Mouse (Mus musculus) hindbrain, embryonic 12.5 days (tissue): Measurements from ENCODE around the gene Cd151. TPM values are rescaled to one million over a fixed set of nuclear protein-coding genes. Genes with fewer than 3 reads are reported as not detected.

Source experiments
- polyA plus RNA-seq: library from polyadenylated mRNA; unstranded; fragments of >200 nt; fragmentation: Nextera tagmentation; extraction: Ambion mirVana; gene quantifications from 2 replicates; pipeline ENCODE4 v1.2.1, GENCODE M21; 2016

The Cd151 gene
- polyA plus RNA-seq, 1 experiment from 2014 or later = 14.4 TPM

Other genes with a start within 250 kb of the Cd151 start
- 95.5 and 99.3 TPM in 2 replicates for gene Phrf1, start 238.6 kb upstream of the Cd151 start, polyA plus RNA-seq
- gene Irf7, start 200.9 kb upstream of the Cd151 start, polyA plus RNA-seq = 1.1 and 1.5 TPM in 2 replicates
- not detected in 2 replicates for gene Cdhr5, start 190.6 kb upstream of the Cd151 start, polyA plus RNA-seq
- 2.4 and 2.7 TPM in 2 replicates for gene Sct, start 188.3 kb upstream of the Cd151 start, polyA plus RNA-seq
- 0.81 and 0.86 TPM in 2 replicates for gene Drd4, start 175.4 kb upstream of the Cd151 start, polyA plus RNA-seq
- 96.5 and 96.6 TPM in 2 replicates for gene Deaf1, start 139.7 kb upstream of the Cd151 start, polyA plus RNA-seq
- gene Tmem80, start 139.7 kb upstream of the Cd151 start, polyA plus RNA-seq = 60.5 and 66.9 TPM in 2 replicates
- gene Eps8l2, start 128.5 kb upstream of the Cd151 start, polyA plus RNA-seq = 2.6 and 2.7 TPM in 2 replicates
- gene Taldo1, start 75.2 kb upstream of the Cd151 start, polyA plus RNA-seq = 352 and 355 TPM in 2 replicates
- gene Gatd1, start 53.3 kb upstream of the Cd151 start, polyA plus RNA-seq = 52.2 and 54.1 TPM in 2 replicates
- gene Cend1, start 37.9 kb upstream of the Cd151 start, polyA plus RNA-seq = 27.9 and 30.9 TPM in 2 replicates
- gene Slc25a22, start 29.5 kb upstream of the Cd151 start, polyA plus RNA-seq = 54.8 and 62.1 TPM in 2 replicates
- gene Pidd1, start 23.4 kb upstream of the Cd151 start, polyA plus RNA-seq = 10.8 and 11.6 TPM in 2 replicates
- 801 and 888 TPM in 2 replicates for gene Rplp2, start 20.0 kb upstream of the Cd151 start, polyA plus RNA-seq
- gene Pnpla2, start 12.2 kb upstream of the Cd151 start, polyA plus RNA-seq = 16.2 and 19.1 TPM in 2 replicates
- gene Cracr2b, start 6.3 kb upstream of the Cd151 start, polyA plus RNA-seq = 7.7 and 8.9 TPM in 2 replicates
- 62.0 and 69.0 TPM in 2 replicates for gene Polr2l, start 7.7 kb downstream of the Cd151 start, polyA plus RNA-seq
- gene Tspan4, start 7.8 kb downstream of the Cd151 start, polyA plus RNA-seq = 30.1 and 31.1 TPM in 2 replicates
- 31.8 and 32.1 TPM in 2 replicates for gene Chid1, start 72.5 kb downstream of the Cd151 start, polyA plus RNA-seq
- gene Ap2a2, start 94.8 kb downstream of the Cd151 start, polyA plus RNA-seq = 114 and 117 TPM in 2 replicates
- gene Muc6, start 187.9 kb downstream of the Cd151 start, polyA plus RNA-seq = 0.17 and 0.30 TPM in 2 replicates
- gene Muc2, start 222.9 kb downstream of the Cd151 start, polyA plus RNA-seq = 0.19 and 0.79 TPM in 2 replicates